ENCODE assay signal across 11 mouse cellular contexts in genomic region chr12:31905696-31906551, GRCm38 (mm10). TPM values are rescaled to one million over a fixed set of nuclear protein-coding genes. Genes with fewer than 3 reads are reported as not detected.
A peak's percentile ranks its signal among the peaks of the same experiment; 100 is the strongest.
DNase-seq lines count a peak whose midpoint lies in the region; ATAC-seq lines count a peak whose summit lies in the region.
"Had no signal": no experiment of that assay in that cellular context is flagged by ENCODE, and none has a peak within 500 bp of the region (broad histone marks: within the 10 kb centered on the region; RNA-seq: fewer than 3 reads in every experiment).

No protein-coding gene starts in this region.

- no peak overlapping the region for H3K4me3 ChIP-seq in hindbrain, embryonic 13.5 days
- no peak overlapping the region for H3K4me3 ChIP-seq in neural tube, embryonic 12.5 days
- H3K4me3 ChIP-seq: limb, embryonic 12.5 days had no signal

- H3K36me3 ChIP-seq in hindbrain, embryonic 13.5 days: peaks cover 6% of the 10 kb centered on the region; the same call in 1 of the 2 replicates
- no peaks in the 10 kb centered on the region for H3K36me3 ChIP-seq in neural tube, embryonic 12.5 days

- peak; percentile 34 to 50 for DNase-seq in left cerebral cortex, postnatal 14 days (ENCODE audit: low spot score in 2 of 2)
- no peak for DNase-seq in left cerebral cortex, adult 9 months (ENCODE audit: low spot score in 2 of 2)
- DNase-seq in cerebellum, postnatal 14 days: peak; percentile 67 to 75
- no peak for DNase-seq in spleen, postnatal 10 days (ENCODE audit: low spot score in 2 of 2)
- DNase-seq in gastrocnemius, postnatal 10 days: no peak
- DNase-seq in adrenal gland, adult 2 months: no peak
- DNase-seq: adrenal gland, postnatal 14 days; kidney, adult 8-10 months had no signal

- peak overlapping the region; percentile 92 for H3K27ac ChIP-seq in hindbrain, embryonic 13.5 days
- peak overlapping the region; percentile 46 for H3K27ac ChIP-seq in neural tube, embryonic 12.5 days
- H3K27ac ChIP-seq: limb, embryonic 12.5 days had no signal

- ATAC-seq in hindbrain, embryonic 13.5 days (ENCODE audit: low FRiP score): peak; percentile 94
- ATAC-seq in neural tube, embryonic 12.5 days (ENCODE audit: low FRiP score, low read depth): peak; percentile 83

- intact Hi-C loops in left cerebral cortex, postnatal 14 days (cut with DNase I): no loop called here

- peaks cover 22% of the 10 kb centered on the region for H3K4me1 ChIP-seq in hindbrain, embryonic 13.5 days (replicated peaks)
- H3K4me1 ChIP-seq in neural tube, embryonic 12.5 days: peaks cover 3% of the 10 kb centered on the region
- H3K4me1 ChIP-seq: limb, embryonic 12.5 days had no signal

- 36% methylated on average over 6 of the region's 6 CpGs for WGBS in hindbrain, embryonic 13.5 days
- WGBS in neural tube, embryonic 12.5 days: 53% methylated on average over 6 of the region's 6 CpGs

- H3K4me2 ChIP-seq in hindbrain, embryonic 13.5 days: 0 out of 2 replicates have a peak overlapping the region, but pooled peaks have one; percentile 9
- H3K4me2 ChIP-seq in neural tube, embryonic 12.5 days (replicated peaks): no peak overlapping the region
- H3K4me2 ChIP-seq: limb, embryonic 12.5 days had no signal

- H3K27me3 ChIP-seq in hindbrain, embryonic 13.5 days: no peaks in the 10 kb centered on the region
- H3K27me3 ChIP-seq in neural tube, embryonic 12.5 days (replicated peaks): no peaks in the 10 kb centered on the region
- H3K27me3 ChIP-seq: limb, embryonic 12.5 days had no signal

- peak overlapping the region; percentile 58; the same call in 1 of the 2 replicates for H3K9ac ChIP-seq in hindbrain, embryonic 13.5 days
- H3K9ac ChIP-seq in neural tube, embryonic 12.5 days: no peak overlapping the region
- H3K9ac ChIP-seq: limb, embryonic 12.5 days had no signal

- H3K9me3 ChIP-seq in hindbrain, embryonic 13.5 days: no peaks in the 10 kb centered on the region
- no peaks in the 10 kb centered on the region for H3K9me3 ChIP-seq in neural tube, embryonic 12.5 days
- H3K9me3 ChIP-seq: limb, embryonic 12.5 days had no signal

RNA-seq across cellular contexts. Expression of gene Hbp1, which starts 44.4 kb away (rescaled TPM):
- 10 to 100 TPM; 19.1 to 19.3 TPM for total RNA-seq in left cerebral cortex, postnatal 14 days (2021)
- 66.7 and 68.0 TPM in 2 replicates for polyA plus RNA-seq in hindbrain, embryonic 13.5 days (2015; fragmentation: Nextera tagmentation; extraction: Ambion mirVana)
- polyA plus RNA-seq in neural tube, embryonic 12.5 days (2016; fragmentation: Nextera tagmentation; extraction: Ambion mirVana): 92.9 and 95.8 TPM in 2 replicates
- 10 to 100 TPM; 59.2 to 63.1 TPM for total RNA-seq in gastrocnemius, postnatal 10 days (2021)
- 10 to 100 TPM; 76.4 to 95.2 TPM for total RNA-seq in adrenal gland, adult 2 months (2021)
- polyA plus RNA-seq in adrenal gland, adult 2 months (2012; rRNA removed): 38.0 and 49.8 TPM in 2 replicates

Comparison
In these comparisons a context has a peak if more than half of its experiments do, and no peak if none do; other contexts are left out.
1. DNase-seq: peak in left cerebral cortex, postnatal 14 days (2 of 2) and cerebellum, postnatal 14 days (2 of 2); none in left cerebral cortex, adult 9 months (0 of 2), spleen, postnatal 10 days (0 of 2), gastrocnemius, postnatal 10 days (single experiment) and adrenal gland, adult 2 months (single experiment).